Mouse (Mus musculus) embryonic fibroblast, embryonic 13.5 days (primary cell): ENCODE data around the gene Cdk6.

Source experiments
- CTCF ChIP-seq: IDR thresholded peaks from 2 replicates; pipeline ENCODE4 v1.5.1; 2011; ENCODE audit warnings: mild to moderate bottlenecking, control low read depth, low read length, moderate library complexity, borderline replicate concordance; ENCODE audit not compliant: insufficient read depth
- POLR2A ChIP-seq: IDR thresholded peaks from 2 replicates; pipeline ENCODE4 v1.6.1; 2011; ENCODE audit warnings: low read depth, mild to moderate bottlenecking, control low read depth, low read length, moderate library complexity

DNA sequence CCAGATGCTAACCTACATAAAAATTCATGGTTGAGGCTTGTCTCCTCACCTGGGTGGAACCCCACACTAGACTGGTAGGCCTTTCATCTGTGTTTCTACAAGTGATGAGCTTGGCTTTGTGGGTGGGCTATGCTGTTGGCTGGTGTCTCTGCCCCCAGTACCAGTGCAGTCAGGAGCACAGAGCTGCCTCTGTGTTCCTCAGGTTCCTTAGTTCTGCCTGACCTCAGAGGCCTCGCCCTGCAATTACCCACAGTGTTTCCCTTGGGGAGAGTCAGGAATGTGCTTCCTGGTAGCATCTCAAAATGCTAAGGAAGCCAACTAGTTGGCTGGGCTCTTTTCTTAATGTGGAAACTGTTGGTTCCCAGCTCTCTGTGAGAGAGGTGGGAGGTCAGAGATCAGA lies 35.1 kb upstream of the Cdk6 start:
- TF ChIP-seq CTCF: no peak
- no peak for TF ChIP-seq POLR2A
